Mouse (Mus musculus) hindbrain, embryonic 11.5 days (tissue): Measurements from ENCODE around the gene Catsper1. TPM values are rescaled to one million over a fixed set of nuclear protein-coding genes. Genes with fewer than 3 reads are reported as not detected.

Experiments
- ATAC-seq: fragments of 200-750 bp; cut with Nextera tagmentation; 2 replicates; pipeline ENCODE4 v1.8.0; 2017; ENCODE audit warnings: mild to moderate bottlenecking, moderate TSS enrichment, moderate library complexity; ENCODE audit not compliant: low FRiP score
- DNase-seq: peaks from one replicate; pipeline ENCODE4 v3.0.0-alpha.2; 2015; ENCODE audit warnings: low spot score
- H3K27ac ChIP-seq: fragments of 300-500 bp; sonication (generic); 2 replicates; pipeline ENCODE4 v1.5.1; 2014; ENCODE audit warnings: mild to moderate bottlenecking, low read depth, low read length
- H3K27me3 ChIP-seq: fragments of 300-500 bp; sonication (generic); 2 replicates; pipeline ENCODE4 v1.6.1; 2014; ENCODE audit warnings: mild to moderate bottlenecking, low read length, moderate library complexity, mixed read lengths; ENCODE audit not compliant: control insufficient read depth, insufficient read depth
- H3K36me3 ChIP-seq: fragments of 300-500 bp; sonication (generic); 2 replicates; pipeline ENCODE4 v1.6.1; 2014; ENCODE audit warnings: mild to moderate bottlenecking, low read length, moderate library complexity, mixed read lengths; ENCODE audit not compliant: control insufficient read depth, insufficient read depth
- H3K4me1 ChIP-seq: fragments of 300-500 bp; sonication (generic); replicated peaks from 2 replicates; pipeline ENCODE4 v1.6.1; 2014; ENCODE audit warnings: low read length, mixed read lengths; ENCODE audit not compliant: control insufficient read depth, insufficient read depth
- H3K4me2 ChIP-seq: fragments of 300-500 bp; sonication (generic); replicated peaks from 2 replicates; pipeline ENCODE4 v1.6.1; 2014; ENCODE audit warnings: mild to moderate bottlenecking, low read depth, low read length
- H3K4me3 ChIP-seq: fragments of 300-500 bp; sonication (generic); 2 replicates; pipeline ENCODE4 v1.5.1; 2014; ENCODE audit warnings: low read depth, low read length
- H3K9ac ChIP-seq: fragments of 300-500 bp; sonication (generic); 2 replicates; pipeline ENCODE4 v1.6.1; 2014; ENCODE audit warnings: low read depth, low read length
- H3K9me3 ChIP-seq: fragments of 300-500 bp; sonication (generic); 2 replicates; pipeline ENCODE4 v1.6.1; 2016; ENCODE audit warnings: low read length; ENCODE audit not compliant: control insufficient read depth
- WGBS: fragments of 180-500 bp; shearing (Covaris S2); extraction: QIAGEN DNeasy Blood & Tissue Kit; methylation state at CpG from one replicate; pipeline ENCODE4 v1.1.7; 2014; 5-methylcytosine and 5-hydroxymethylcytosine counted together
- polyA plus RNA-seq: library from polyadenylated mRNA; unstranded; fragments of >200 nt; fragmentation: Nextera tagmentation; extraction: Ambion mirVana; gene quantifications from 2 replicates; pipeline ENCODE4 v1.2.1, GENCODE M21; 2014

Gene Catsper1
- polyA plus RNA-seq, 1 experiment from 2014 or later = not detected

DNA sequence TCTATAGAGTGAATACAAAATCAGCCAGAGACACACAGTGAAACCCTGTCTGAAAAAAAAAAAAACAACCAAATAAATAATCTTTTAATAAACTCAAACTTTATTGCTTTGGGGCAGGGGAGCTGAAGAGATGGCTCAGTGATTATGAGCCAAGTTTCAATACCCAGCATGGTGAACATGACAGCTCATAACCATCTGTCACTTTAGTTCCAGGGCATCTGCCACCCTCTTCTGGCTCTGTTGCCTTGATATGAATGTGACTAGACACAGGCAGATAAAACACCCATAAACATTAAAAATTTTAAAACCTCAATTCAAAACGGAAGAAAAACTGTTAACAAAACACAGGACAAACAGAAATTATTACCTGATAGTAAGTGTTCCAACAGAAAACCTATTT is 41.9 kb downstream of the Catsper1 start:
- no peak for DNase-seq
- no peak overlapping the region for H3K27ac ChIP-seq
- H3K9me3 ChIP-seq = no peaks in the 10 kb centered on the region
- H3K4me2 ChIP-seq = no peak overlapping the region
- ATAC-seq = no peak
- H3K36me3 ChIP-seq = peaks cover 18% of the 10 kb centered on the region
- no peaks in the 10 kb centered on the region for H3K4me1 ChIP-seq
- H3K4me3 ChIP-seq = no peak overlapping the region
- 93% methylated on average over 1 of the region's 1 CpGs for WGBS
- H3K27me3 ChIP-seq = no peaks in the 10 kb centered on the region
- no peak overlapping the region for H3K9ac ChIP-seq

DNA sequence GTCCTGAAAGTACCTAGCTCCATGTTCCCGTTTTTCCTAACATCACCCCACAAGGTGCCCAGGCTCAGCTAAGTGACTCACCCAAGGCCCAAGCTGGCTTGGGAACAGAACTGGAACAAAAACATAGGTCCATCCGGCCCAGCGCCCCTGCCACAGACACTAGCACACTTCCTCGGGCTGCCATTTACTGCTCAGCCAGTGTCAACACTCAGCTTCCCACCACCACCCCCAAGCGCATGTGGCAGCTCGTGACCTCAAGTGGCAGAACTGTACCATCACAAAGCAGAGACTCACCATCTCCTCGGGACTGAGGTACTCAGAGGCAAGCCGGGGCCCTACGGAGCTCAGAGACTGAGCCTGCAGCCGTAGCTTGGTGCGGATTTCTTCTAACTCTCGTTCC is 47.8 kb downstream of the Catsper1 start:
- H3K27me3 ChIP-seq = no peaks in the 10 kb centered on the region
- ATAC-seq (no peak), DNase-seq (no peak)
- H3K9me3 ChIP-seq = no peaks in the 10 kb centered on the region
- peaks cover 4% of the 10 kb centered on the region; the same call in 1 of the 2 replicates for H3K4me1 ChIP-seq
- no peak overlapping the region for H3K4me3 ChIP-seq
- H3K36me3 ChIP-seq = peaks cover 22% of the 10 kb centered on the region
- WGBS = 97% methylated on average over 12 of the region's 12 CpGs
- no peak overlapping the region for H3K9ac ChIP-seq
- H3K4me2 ChIP-seq = no peak overlapping the region
- no peak overlapping the region for H3K27ac ChIP-seq

DNA sequence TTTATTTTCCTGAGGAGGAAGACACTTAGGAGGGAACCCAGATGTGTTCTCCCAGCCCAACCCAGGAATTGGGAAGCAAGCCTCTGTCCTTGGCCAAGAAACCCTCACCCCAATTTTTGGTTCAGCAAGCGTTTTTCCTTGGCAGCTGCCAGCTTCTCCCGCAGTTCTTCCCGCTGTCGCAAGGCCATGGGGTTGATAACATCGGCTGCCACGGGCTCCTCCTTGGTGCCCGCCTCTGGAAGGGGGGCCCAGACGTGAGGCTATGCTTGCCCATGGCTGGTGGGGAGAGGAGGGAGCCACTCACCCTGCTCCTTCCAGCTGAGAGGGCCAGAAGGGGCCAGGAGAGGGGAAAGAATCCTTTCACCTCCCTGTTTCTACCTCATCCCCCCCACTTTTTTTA is 49.2 kb downstream of the Catsper1 start:
- Histone ChIP-seq H3K9me3 (no peaks in the 10 kb centered on the region), H3K4me2 (no peak overlapping the region), H3K27ac (no peak overlapping the region), H3K27me3 (no peaks in the 10 kb centered on the region), H3K4me3 (no peak overlapping the region), H3K9ac (no peak overlapping the region), H3K36me3 (peaks cover 21% of the 10 kb centered on the region), H3K4me1 (peaks cover 6% of the 10 kb centered on the region; the same call in 1 of the 2 replicates)
- WGBS = 93% methylated on average over 8 of the region's 8 CpGs
- no peak for ATAC-seq
- DNase-seq = no peak

- ATAC-seq (peak; percentile 72), DNase-seq (peak; percentile 59)
- Histone ChIP-seq H3K27me3 (no peaks in the 10 kb centered on the region), H3K9me3 (no peaks in the 10 kb centered on the region), H3K36me3 (peaks cover 6% of the 10 kb centered on the region; the same call in 1 of the 2 replicates), H3K27ac (peak overlapping the region; percentile 73; the same call in 1 of the 2 replicates), H3K4me2 (peak overlapping the region; percentile 93), H3K4me3 (peak overlapping the region; percentile 100), H3K4me1 (peaks cover 6% of the 10 kb centered on the region; the same call in 1 of the 2 replicates), H3K9ac (peak overlapping the region; percentile 91)
- under 1% methylated on average over 28 of the region's 43 CpGs for WGBS
Measured at GRCm38 (mm10) chr19:5388011-5388441, 52.5 kb downstream of the Catsper1 start.

GRCm38 (mm10) chr19:5388588-5389242 is 53.2 kb downstream of the Catsper1 start, which contains the start of gene Sart1:
Gene Sart1 (minus strand): TSS chr19:5388703.
- peak; percentile 97 for ATAC-seq
- WGBS = 3% methylated on average over 43 of the region's 43 CpGs

GRCm38 (mm10) chr19:5389647-5390046 is 54.1 kb downstream of the Catsper1 start:
- H3K4me1 ChIP-seq = peaks cover 6% of the 10 kb centered on the region; the same call in 1 of the 2 replicates
- no peaks in the 10 kb centered on the region for H3K36me3 ChIP-seq
- H3K27ac ChIP-seq = no peak overlapping the region
- 57% methylated on average over 12 of the region's 12 CpGs for WGBS
- DNase-seq = peak; percentile 25
- H3K9me3 ChIP-seq = no peaks in the 10 kb centered on the region
- H3K4me2 ChIP-seq = peak overlapping the region; percentile 60
- 0 out of 2 replicates have a peak overlapping the region, but pooled peaks have one; percentile 91 for H3K9ac ChIP-seq
- no peaks in the 10 kb centered on the region for H3K27me3 ChIP-seq
- H3K4me3 ChIP-seq = peak overlapping the region; percentile 100
- ATAC-seq = no peak

More at GRCm38 (mm10) chr19:5388588-5389242, 53.2 kb downstream of the Catsper1 start, which contains the start of gene Sart1:
- peak within 1 kb of the TSS; percentile 93 for H3K4me2 ChIP-seq
- peak; percentile 97 for DNase-seq
- H3K4me1 ChIP-seq = peaks cover 6% of the 10 kb centered on the region; the same call in 1 of the 2 replicates
- peak within 1 kb of the TSS; percentile 100 for H3K4me3 ChIP-seq
- H3K27me3 ChIP-seq = no peaks in the 10 kb centered on the region
- peak within 1 kb of the TSS; percentile 73 for H3K27ac ChIP-seq
- no peaks in the 10 kb centered on the region for H3K36me3 ChIP-seq
- no peaks in the 10 kb centered on the region for H3K9me3 ChIP-seq
- peak within 1 kb of the TSS; percentile 91 for H3K9ac ChIP-seq

GRCm38 (mm10) chr19:5390416-5390815 is 54.9 kb downstream of the Catsper1 start:
- Histone ChIP-seq H3K4me2 (no peak overlapping the region), H3K4me1 (peaks cover 6% of the 10 kb centered on the region; the same call in 1 of the 2 replicates), H3K9ac (0 out of 2 replicates have a peak overlapping the region, but pooled peaks have one; percentile 21)

GRCm38 (mm10) chr19:5392892-5393291 is 57.4 kb downstream of the Catsper1 start:
- Histone ChIP-seq H3K36me3 (no peaks in the 10 kb centered on the region), H3K27ac (no peak overlapping the region), H3K4me1 (peaks cover 3% of the 10 kb centered on the region; the same call in 1 of the 2 replicates), H3K4me3 (no peak overlapping the region), H3K4me2 (no peak overlapping the region), H3K9me3 (no peaks in the 10 kb centered on the region), H3K9ac (no peak overlapping the region), H3K27me3 (no peaks in the 10 kb centered on the region)
- WGBS = 71% methylated on average over 4 of the region's 4 CpGs
- DNase-seq (no peak), ATAC-seq (no peak)

More at GRCm38 (mm10) chr19:5390416-5390815, 54.9 kb downstream of the Catsper1 start:
- H3K27ac ChIP-seq = no peak overlapping the region
- H3K4me3 ChIP-seq = no peak overlapping the region; the same call in 1 of the 2 replicates
- DNase-seq (no peak), ATAC-seq (no peak)
- no peaks in the 10 kb centered on the region for H3K36me3 ChIP-seq
- no peaks in the 10 kb centered on the region for H3K27me3 ChIP-seq
- WGBS = 81% methylated on average over 8 of the region's 8 CpGs
- H3K9me3 ChIP-seq = no peaks in the 10 kb centered on the region
